Mouse (Mus musculus): ENCODE data around the gene Birc5.

DNA sequence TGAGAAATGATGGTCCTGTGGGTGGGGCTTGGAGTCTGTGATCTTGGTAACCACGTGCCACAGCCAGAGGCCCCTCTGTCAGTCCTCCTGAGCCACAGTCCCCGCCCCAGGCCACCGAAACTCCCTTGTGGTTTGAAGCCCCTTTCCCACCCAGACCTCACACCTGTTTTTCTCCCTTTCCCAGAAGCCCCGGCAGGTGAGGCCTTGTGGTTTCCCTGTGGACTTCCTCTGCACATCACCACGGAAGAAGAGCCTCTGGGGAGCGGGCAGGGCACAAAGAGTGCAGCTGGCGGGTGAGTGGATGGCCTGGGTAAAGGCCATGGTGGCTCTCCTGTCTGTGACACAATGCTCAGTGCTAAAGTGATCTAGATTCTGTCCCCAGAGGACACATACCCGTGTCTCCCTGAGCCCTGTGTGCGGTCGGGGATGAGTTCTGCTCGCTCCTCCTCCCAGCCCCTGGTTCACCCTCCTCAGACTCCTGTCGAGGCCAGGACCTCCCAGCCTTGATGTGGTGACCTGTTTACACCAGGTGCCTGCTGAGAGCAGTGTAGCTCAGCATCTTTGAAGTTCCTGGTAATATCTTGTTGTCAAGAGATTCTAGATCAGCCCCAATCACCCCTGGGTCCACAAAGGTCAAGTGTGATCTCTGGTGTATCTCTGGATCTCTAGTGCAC, 23.0 kb downstream of the Birc5 start:
- TF ChIP-seq CTCF (IDR thresholded peaks at IDR 0.05; ENCODE audit: low read depth): no peak
- TF ChIP-seq EP300 (optimal IDR thresholded peaks at IDR 0.05): no peak

Data from stomach, postnatal 0 days (tissue).